Mouse (Mus musculus) cerebellum, adult (tissue): ENCODE data around the gene Esrrg.
A peak's percentile ranks its signal among the peaks of the same experiment; 100 is the strongest.

Source experiments
- ATAC-seq: cut with Nextera tagmentation; 2 replicates; pipeline ENCODE4 v1.9.2; 2017; ENCODE audit warnings: mild to moderate bottlenecking, moderate library complexity, mixed read lengths; ENCODE audit not compliant: insufficient number of reproducible peaks, low FRiP score, low TSS enrichment

Esrrg gene

GRCm38 (mm10) chr1:187968379-187968778 is 359.8 kb downstream of the Esrrg start:
- ATAC-seq, result no peak

- ATAC-seq, result no peak
Measured at GRCm38 (mm10) chr1:187969491-187969890, 360.9 kb downstream of the Esrrg start.

DNA sequence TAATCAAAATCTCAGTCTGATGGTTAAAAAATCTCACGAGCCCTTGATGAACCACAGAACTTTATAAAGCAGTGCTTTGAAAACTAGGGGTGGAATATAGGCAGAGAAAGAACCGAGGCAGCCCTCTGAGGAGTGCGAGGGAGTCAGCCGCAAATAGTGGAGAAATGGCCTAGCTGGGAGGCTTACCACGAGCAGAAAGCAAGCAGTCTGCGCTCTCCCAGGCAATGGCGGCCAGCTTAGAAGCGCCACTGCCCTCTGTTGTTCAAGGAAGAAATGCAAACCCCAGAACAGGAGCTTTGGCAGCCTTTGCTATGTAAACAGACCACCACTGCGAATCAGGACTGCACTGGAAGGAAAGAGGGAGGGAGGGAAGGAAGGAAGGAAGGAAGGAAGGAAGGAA is 365.8 kb downstream of the Esrrg start:
- no peak for ATAC-seq

GRCm38 (mm10) chr1:187975465-187976352 is 367.1 kb downstream of the Esrrg start:
- peak; percentile 74 for ATAC-seq

GRCm38 (mm10) chr1:187976353-187976730 is 367.8 kb downstream of the Esrrg start:
- no peak for ATAC-seq

- no peak for ATAC-seq
Measured at GRCm38 (mm10) chr1:187981028-187981427, 372.4 kb downstream of the Esrrg start.

DNA sequence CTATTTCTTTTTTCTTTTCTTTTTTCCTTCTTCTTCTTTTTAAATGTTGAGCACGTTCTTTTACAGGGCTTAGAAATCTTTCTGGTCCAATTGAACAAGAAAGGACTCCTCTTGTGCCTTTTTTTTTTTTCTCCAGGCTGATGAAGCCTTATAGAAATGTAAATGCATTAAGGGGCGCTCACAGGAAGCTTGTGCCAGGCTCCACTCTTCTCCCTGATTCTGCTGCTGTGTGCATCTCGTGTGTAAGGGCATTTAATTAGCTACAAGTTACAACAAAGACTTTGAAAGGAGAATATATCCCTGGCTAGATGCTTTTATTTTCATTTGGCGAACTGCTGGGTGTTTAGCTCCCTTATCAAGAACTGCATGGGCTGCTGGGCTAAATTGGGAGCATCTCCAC is 374.6 kb downstream of the Esrrg start:
- ATAC-seq, result no peak

DNA sequence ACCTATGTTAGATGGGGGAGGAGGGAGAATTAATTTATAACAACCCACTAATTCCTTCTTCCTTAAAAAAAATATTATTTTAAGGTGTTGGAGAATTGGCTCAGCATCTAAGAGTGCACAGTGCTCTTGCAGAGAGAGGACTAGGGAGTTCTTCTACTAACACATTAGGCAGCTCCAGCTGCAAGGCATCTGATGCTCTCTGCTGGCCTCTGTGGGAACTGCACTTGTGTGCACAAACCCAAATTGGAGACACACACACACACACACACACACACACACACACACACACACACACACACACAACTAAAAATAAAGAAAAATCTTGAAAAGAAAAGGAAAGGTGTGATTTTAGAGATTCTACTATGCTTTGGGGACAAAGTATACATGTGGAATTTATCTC is 381.6 kb downstream of the Esrrg start:
- no peak for ATAC-seq

- peak; percentile 97 for ATAC-seq
Measured at GRCm38 (mm10) chr1:187997584-187998338, 389.2 kb downstream of the Esrrg start.

DNA sequence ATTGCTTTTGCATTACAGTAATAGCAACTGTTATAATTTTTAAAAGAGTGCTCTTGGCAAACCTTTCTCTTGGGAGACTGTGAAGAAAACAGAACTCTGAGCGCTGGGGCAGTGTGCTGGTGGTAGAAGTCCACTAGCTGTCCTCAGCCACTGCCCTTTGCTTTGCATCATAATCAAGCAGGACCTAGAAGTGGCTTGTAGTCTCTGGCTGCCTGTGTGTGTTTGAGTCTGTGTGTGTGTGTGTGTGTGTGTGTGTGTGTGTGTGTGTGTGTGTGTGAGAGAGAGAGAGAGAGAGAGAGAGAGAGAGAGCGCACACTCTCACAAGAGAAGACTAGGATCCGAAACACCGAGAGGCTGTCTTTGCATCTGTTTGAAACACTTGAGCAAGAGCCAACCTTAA is 390.5 kb downstream of the Esrrg start:
- no peak for ATAC-seq

- ATAC-seq, result no peak
Measured at GRCm38 (mm10) chr1:188000189-188000588, 391.6 kb downstream of the Esrrg start.

- ATAC-seq, result no peak
Measured at GRCm38 (mm10) chr1:188006820-188007491, 398.4 kb downstream of the Esrrg start.

GRCm38 (mm10) chr1:188008476-188008875 is 399.9 kb downstream of the Esrrg start:
- ATAC-seq, result no peak

GRCm38 (mm10) chr1:188009868-188010267 is 401.3 kb downstream of the Esrrg start:
- ATAC-seq, result no peak

DNA sequence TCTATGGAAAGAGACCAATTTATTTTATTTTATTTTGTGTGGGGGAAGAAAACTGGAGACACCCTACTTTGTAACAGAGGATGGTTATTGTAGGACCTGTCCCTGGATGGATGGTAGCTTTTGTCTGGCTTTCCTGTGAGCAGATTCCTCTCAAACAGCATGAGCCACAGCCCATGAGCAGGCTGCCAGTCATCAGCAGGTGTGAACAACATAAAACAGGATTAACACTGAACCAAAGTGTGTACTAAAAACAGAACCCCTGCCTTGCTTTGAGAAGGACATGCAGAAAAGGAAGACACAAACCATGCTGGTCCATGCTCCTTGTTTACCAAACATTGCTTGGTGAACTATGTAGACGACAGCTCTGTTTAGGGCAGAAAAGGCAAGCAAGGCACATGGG is 402.3 kb downstream of the Esrrg start:
- ATAC-seq, result no peak

DNA sequence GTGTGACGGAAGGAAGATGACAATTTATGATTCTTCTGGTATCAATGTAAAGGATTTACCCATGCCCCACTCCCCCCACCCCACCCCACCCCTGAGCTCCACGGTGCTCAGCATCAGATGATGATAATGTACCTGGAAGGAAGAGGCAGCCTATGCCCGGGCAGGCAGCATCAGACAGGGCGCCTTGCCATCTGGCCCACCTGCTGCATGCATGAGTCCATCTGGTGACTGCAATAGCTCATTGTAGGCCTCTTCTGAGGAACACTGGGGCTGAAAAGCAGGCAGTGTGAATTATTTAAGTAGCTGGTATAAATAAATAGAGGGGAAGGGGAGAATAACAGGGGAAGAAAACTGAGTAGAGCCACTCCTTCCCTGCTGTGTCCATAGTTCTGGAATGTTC is 405.8 kb downstream of the Esrrg start:
- ATAC-seq, result peak; percentile 89

DNA sequence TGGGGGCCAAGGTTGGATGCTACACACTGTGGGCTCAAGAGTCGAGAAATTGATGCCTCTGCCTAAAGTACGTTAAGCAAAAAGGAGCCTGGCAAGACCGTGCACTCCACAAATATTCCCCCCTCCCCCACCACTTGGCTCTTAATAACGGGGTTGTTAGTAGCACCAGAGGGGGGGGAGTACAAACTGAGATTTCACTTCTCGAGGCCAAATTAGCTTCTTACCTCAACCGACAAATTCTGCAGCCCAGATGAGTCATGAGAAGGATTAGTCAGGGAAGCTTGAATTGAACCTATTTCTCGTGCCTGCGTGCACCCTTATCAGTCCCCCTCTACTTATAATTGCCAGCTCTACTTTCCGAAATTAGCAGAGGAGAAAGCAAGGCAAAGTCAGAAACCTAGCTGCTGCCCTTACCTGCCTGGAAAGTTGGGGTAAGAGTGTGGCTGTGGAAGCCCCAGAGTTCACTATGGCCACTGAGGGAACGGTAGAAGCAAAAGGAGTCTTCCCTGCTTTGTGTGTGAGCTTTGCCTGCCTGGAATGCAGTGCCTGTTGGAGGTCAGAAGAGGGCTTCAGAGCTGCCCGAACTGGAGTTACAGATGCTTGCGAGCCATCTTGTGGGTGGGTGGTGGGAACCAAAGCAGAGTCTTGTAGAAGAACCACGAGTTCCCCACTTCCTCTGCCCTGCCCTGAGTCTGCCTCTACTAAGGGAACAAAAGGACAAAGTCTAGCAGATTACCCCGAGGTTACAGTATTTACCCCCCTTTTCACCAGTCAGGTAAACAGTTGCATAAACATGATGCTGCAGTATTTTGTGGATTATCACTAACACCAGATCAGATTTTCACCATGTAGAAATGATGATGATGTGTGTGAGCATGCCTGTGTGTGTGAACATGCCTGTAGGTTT is 409.6 kb downstream of the Esrrg start:
- ATAC-seq, result no peak

DNA sequence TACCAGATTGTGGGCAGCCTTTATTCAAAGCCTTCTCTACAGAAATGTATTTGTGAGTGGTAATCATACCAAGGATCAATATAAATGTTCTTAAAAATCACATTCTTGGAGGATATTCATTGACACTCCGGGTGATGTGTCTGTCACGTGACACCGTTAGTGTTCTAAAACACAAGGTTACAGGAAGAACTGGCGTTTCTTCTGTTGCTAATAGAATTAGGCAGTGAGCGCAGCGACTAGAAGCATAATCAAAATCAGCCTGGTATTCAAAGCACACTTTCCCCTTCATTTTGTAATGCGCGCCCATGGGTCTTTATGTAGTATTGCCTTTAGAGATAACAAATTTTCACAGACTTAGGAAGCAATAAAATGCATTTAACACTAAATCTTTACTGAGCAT is 420.6 kb downstream of the Esrrg start:
- ATAC-seq, result no peak

DNA sequence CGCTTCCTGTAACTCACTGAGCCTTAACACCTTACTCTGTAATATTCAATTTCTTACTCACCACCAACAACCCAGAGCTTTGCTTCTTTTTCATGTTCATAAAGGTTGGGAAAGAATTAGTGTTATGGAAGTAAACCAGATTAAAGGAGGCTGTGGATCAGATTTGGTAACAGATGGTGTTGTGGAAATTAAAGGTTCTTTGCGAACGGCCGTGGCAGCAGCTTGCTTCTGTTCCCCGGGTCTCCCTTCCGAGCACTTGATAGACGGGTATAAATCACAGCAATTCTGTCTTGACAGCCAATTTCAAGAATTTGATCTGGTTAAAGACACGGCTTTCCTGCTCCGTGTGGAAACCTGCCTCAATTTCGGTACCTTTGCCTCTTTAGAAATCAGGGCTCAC is 421.5 kb downstream of the Esrrg start:
- ATAC-seq, result no peak

DNA sequence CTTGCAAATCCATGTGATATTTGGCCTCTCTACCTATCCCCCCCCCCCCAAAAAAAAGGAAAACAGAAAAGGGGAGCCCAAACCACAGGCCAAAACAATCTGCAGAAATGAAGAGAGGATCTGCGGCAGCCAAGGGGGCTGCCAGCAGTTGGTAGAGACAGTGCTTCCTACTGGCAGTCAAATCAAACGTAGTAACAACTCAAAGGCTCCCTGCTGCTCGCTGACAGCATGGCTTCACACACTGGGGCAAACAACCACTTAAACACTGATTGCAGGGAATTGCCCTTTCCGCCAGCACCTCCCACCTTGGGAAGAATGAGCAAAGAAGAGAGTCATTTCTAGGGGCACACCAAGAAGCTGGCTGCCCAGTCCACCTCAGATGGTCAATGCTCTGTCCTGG is 422.7 kb downstream of the Esrrg start:
- ATAC-seq, result no peak
